Mouse (Mus musculus): ENCODE measurements at regions not wholly inside any gene's neighbourhood (a gene's known extent, or its start where the extent isn't known, plus 50 kb on each side); places are given as distances from the start of the nearest gene placed in this dataset.

DNA sequence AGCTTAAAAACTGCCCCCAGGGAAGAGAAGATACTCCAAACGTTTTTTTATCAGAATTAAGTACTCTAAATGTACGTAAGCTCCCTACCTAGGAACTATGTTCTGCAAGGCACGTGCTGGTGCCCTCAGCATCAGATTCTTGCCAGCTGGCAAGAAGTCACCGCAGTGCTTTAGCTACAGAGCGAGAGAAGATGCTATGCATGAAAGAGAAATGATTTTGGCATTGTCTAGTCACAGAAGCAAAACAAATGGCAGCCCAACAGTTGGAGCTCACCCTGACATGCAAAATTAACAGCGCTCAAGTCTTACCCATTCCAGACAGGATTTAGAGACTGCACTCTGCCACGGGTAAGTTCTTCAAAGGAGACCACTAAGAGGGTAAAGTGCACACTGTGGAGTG lies 311.5 kb downstream of the Glrx3 start:
- 77% methylated on average over 7 of the region's 7 CpGs for WGBS
- ATAC-seq (ENCODE audit: insufficient number of reproducible peaks, insufficient read depth, low FRiP score, low read depth): no peak
- Histone ChIP-seq H3K9ac (ENCODE audit: low read length) (no peak overlapping the region), H3K4me2 (ENCODE audit: low read length) (no peak overlapping the region), H3K27ac (replicated peaks in 1 of 2; ENCODE audit: control insufficient read depth in 1 of 2, insufficient read depth in 1 of 2, low read depth in 2 of 2, low read length in 2 of 2) (no peak overlapping the region), H3K9me3 (ENCODE audit: control insufficient read depth, low read length) (no peaks in the 10 kb centered on the region), H3K4me3 (ENCODE audit: control insufficient read depth in 1 of 2, insufficient read depth in 1 of 2, low read depth in 1 of 2, low read length in 2 of 2) (no peak overlapping the region), H3K36me3 (ENCODE audit: control insufficient read depth, insufficient read depth, low read length) (no peaks in the 10 kb centered on the region), H3K27me3 (ENCODE audit: control insufficient read depth, insufficient read depth, low read length) (0 out of 2 replicates have a peak, but pooled peaks cover under 1% of the 10 kb centered on the region), H3K4me1 (ENCODE audit: control insufficient read depth in 2 of 2, insufficient read depth in 2 of 2, low read length in 2 of 2) (no peaks in the 10 kb centered on the region)

DNA sequence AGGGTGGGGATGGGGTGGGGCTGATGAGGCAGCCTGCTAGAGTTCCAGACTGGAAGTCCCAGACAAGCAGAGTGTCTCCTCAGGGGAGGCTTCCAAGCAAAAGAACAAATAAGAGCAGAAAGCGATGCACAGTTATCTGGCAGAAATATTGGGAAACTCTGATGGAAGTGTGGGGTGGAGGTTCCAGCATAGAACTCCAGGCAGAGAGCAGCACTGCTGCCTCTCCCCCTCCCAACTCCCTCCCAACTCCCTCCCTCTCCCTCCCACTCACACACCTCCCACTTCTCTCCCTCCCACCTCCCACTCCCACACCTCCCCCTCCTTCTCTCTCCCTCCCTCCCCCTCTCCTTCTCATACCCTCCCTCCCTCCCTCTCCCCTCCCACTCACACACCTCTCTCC lies 313.3 kb downstream of the Glrx3 start:
- 61% methylated on average over 1 of the region's 1 CpGs for WGBS
- Histone ChIP-seq H3K9ac (ENCODE audit: low read length) (no peak overlapping the region), H3K4me1 (ENCODE audit: control insufficient read depth in 2 of 2, insufficient read depth in 2 of 2, low read length in 2 of 2) (no peaks in the 10 kb centered on the region), H3K27me3 (ENCODE audit: control insufficient read depth, insufficient read depth, low read length) (no peaks in the 10 kb centered on the region), H3K27ac (replicated peaks in 1 of 2; ENCODE audit: control insufficient read depth in 1 of 2, insufficient read depth in 1 of 2, low read depth in 2 of 2, low read length in 2 of 2) (no peak overlapping the region), H3K9me3 (ENCODE audit: control insufficient read depth, low read length) (no peaks in the 10 kb centered on the region), H3K4me2 (ENCODE audit: low read length) (no peak overlapping the region), H3K36me3 (ENCODE audit: control insufficient read depth, insufficient read depth, low read length) (no peaks in the 10 kb centered on the region), H3K4me3 (ENCODE audit: control insufficient read depth in 1 of 2, insufficient read depth in 1 of 2, low read depth in 1 of 2, low read length in 2 of 2) (no peak overlapping the region)
- ATAC-seq (ENCODE audit: insufficient number of reproducible peaks, insufficient read depth, low FRiP score, low read depth): no peak

DNA sequence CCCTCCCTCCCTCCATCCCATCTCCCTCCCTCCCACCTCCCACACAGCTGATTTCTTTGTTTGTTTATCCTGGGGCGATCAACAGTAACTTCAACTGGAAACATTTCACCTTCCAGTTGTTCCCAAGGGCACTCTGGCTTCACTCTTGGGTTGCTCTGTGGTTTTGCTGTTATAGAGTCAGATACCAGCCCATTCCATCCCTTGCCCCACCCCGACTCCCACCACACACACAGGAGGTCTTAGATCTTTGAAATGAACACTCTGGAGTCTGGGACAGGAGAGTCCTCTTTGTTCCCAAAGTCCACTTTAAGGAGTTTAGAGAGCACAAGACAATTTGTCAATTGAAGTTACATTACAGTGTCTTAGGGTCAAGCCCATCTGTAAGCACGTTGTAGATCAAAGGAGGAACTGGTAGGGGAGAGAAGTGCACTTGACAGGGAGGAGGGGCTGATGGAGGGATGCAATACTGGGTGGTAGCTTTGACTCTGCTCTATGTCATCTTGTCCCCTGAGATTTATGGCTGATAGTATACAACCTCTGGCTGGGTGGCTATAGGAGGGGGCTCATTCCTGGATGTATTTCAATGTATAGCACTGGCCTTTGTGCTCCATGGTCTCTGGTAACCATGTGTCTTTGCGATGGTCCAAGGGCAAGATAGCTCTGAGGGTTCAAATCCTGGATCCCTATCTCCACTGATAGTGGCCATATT lies 313.9 kb downstream of the Glrx3 start:
- 38% methylated on average over 4 of the region's 4 CpGs for WGBS
- Histone ChIP-seq H3K4me1 (ENCODE audit: control insufficient read depth in 2 of 2, insufficient read depth in 2 of 2, low read length in 2 of 2) (no peaks in the 10 kb centered on the region), H3K9ac (ENCODE audit: low read length) (no peak overlapping the region), H3K4me2 (ENCODE audit: low read length) (no peak overlapping the region), H3K9me3 (ENCODE audit: control insufficient read depth, low read length) (no peaks in the 10 kb centered on the region), H3K27me3 (ENCODE audit: control insufficient read depth, insufficient read depth, low read length) (no peaks in the 10 kb centered on the region), H3K4me3 (ENCODE audit: control insufficient read depth in 1 of 2, insufficient read depth in 1 of 2, low read depth in 1 of 2, low read length in 2 of 2) (no peak overlapping the region), H3K27ac (replicated peaks in 1 of 2; ENCODE audit: control insufficient read depth in 1 of 2, insufficient read depth in 1 of 2, low read depth in 2 of 2, low read length in 2 of 2) (no peak overlapping the region), H3K36me3 (ENCODE audit: control insufficient read depth, insufficient read depth, low read length) (no peaks in the 10 kb centered on the region)
- ATAC-seq (ENCODE audit: insufficient number of reproducible peaks, insufficient read depth, low FRiP score, low read depth): no peak

DNA sequence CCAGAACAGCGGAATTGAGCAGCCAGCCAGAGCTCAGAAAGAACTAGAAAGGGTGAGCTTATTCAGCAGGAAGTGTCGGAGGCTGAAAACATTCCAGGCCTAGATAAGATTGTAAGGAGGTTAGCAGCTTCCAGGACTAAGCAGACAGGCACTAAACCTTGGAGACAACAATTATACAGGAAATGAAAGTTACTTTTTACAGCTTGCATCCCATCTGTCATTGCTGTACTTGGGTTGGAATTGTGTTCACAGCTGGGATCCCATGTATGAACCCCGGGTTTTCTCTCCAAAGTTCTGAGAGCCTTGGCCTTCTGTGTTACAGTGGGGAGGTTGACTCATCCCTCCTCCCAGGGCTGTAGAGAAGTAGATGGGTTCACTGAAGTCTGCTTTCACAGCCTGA lies 328.5 kb downstream of the Glrx3 start:
- Histone ChIP-seq H3K4me2 (ENCODE audit: low read length) (no peak overlapping the region), H3K4me1 (ENCODE audit: control insufficient read depth in 2 of 2, insufficient read depth in 2 of 2, low read length in 2 of 2) (no peaks in the 10 kb centered on the region), H3K9ac (ENCODE audit: low read length) (no peak overlapping the region), H3K27me3 (ENCODE audit: control insufficient read depth, insufficient read depth, low read length) (no peaks in the 10 kb centered on the region), H3K36me3 (ENCODE audit: control insufficient read depth, insufficient read depth, low read length) (no peaks in the 10 kb centered on the region), H3K27ac (replicated peaks in 1 of 2; ENCODE audit: control insufficient read depth in 1 of 2, insufficient read depth in 1 of 2, low read depth in 2 of 2, low read length in 2 of 2) (peak overlapping the region; percentile 31 to 43; a peak in 2 of 4 replicates), H3K9me3 (ENCODE audit: control insufficient read depth, low read length) (no peaks in the 10 kb centered on the region), H3K4me3 (ENCODE audit: control insufficient read depth in 1 of 2, insufficient read depth in 1 of 2, low read depth in 1 of 2, low read length in 2 of 2) (no peak overlapping the region)
- no peak for ATAC-seq (ENCODE audit: insufficient number of reproducible peaks, insufficient read depth, low FRiP score, low read depth)
- 21% methylated on average over 3 of the region's 3 CpGs for WGBS

DNA sequence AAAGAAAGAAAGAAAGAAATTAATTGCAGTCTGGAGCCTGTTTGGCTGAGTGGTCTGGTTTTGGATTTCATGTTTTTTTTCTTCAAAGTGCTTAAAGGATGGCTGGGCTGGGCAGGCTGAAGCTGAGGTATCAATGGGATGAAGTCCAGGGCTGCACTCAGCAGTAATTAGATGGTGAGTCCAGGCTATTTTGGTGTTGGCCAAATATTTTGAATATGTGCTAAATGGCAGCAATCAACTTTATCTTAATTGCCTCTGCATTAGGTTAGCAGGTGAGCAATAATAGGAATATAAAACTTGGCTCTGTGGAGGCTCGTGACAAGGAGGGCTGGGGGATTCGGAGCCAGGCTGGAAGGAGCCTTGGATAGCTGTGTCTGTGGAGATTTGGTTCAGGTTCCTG lies 329.3 kb downstream of the Glrx3 start:
- WGBS: 54% methylated on average over 2 of the region's 2 CpGs
- Histone ChIP-seq H3K4me3 (ENCODE audit: control insufficient read depth in 1 of 2, insufficient read depth in 1 of 2, low read depth in 1 of 2, low read length in 2 of 2) (no peak overlapping the region), H3K36me3 (ENCODE audit: control insufficient read depth, insufficient read depth, low read length) (no peaks in the 10 kb centered on the region), H3K9me3 (ENCODE audit: control insufficient read depth, low read length) (no peaks in the 10 kb centered on the region), H3K27ac (replicated peaks in 1 of 2; ENCODE audit: control insufficient read depth in 1 of 2, insufficient read depth in 1 of 2, low read depth in 2 of 2, low read length in 2 of 2) (no peak overlapping the region), H3K27me3 (ENCODE audit: control insufficient read depth, insufficient read depth, low read length) (no peaks in the 10 kb centered on the region), H3K9ac (ENCODE audit: low read length) (no peak overlapping the region), H3K4me1 (ENCODE audit: control insufficient read depth in 2 of 2, insufficient read depth in 2 of 2, low read length in 2 of 2) (no peaks in the 10 kb centered on the region), H3K4me2 (ENCODE audit: low read length) (no peak overlapping the region)
- ATAC-seq (ENCODE audit: insufficient number of reproducible peaks, insufficient read depth, low FRiP score, low read depth): no peak

DNA sequence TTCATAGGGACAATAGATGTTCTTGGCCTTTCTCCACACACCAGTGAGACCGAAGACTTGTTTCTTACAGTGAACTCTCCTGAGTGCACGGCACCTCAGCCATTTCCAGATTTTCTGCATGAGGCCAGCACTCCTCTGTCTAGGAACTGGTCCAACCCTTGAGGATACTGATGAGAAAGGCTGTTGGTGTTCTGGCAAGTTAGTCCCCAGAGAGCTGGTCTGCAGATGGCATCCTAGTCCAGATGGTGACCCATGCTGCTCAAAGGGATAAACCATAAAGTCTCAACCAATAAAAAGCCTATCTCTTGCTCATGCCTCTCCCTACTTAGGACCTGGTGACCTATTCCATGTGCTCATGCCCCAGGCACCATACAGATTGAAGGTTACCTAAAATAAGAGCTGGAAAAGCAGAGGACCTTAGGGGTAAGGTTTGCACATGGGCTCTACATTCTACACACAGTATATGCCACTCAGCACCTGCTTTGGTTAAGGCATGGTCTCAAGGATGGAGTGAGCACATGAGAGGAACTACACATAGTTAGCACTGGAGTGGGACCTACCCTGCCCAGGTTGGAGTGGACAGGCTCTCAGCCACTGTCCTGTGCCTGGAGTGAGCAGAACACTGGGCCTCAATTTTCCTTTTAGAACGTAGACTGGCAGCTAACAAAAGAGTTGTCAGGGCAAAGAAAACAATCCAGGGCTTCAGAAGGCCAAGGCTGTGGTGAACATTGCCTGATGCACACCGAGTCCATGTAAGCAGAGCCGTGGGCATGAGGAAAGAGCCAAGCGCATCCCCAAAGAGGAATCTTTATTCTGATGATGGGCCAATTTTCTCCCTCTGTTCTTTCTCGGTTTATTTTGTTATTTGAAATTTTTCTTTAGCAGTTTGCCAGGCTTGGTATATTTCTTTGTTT lies 335.9 kb downstream of the Glrx3 start:
- no peaks in the 10 kb centered on the region for H3K4me1 ChIP-seq (ENCODE audit: control insufficient read depth in 2 of 2, insufficient read depth in 2 of 2, low read length in 2 of 2)
- H3K9ac ChIP-seq (ENCODE audit: low read length): no peak overlapping the region
- H3K27me3 ChIP-seq (ENCODE audit: control insufficient read depth, insufficient read depth, low read length): no peaks in the 10 kb centered on the region
- H3K4me2 ChIP-seq (ENCODE audit: low read length): no peak overlapping the region
- no peaks in the 10 kb centered on the region for H3K9me3 ChIP-seq (ENCODE audit: control insufficient read depth, low read length)
- no peaks in the 10 kb centered on the region for H3K36me3 ChIP-seq (ENCODE audit: control insufficient read depth, insufficient read depth, low read length)
- H3K27ac ChIP-seq (replicated peaks in 1 of 2; ENCODE audit: control insufficient read depth in 1 of 2, insufficient read depth in 1 of 2, low read depth in 2 of 2, low read length in 2 of 2): no peak overlapping the region
- no peak overlapping the region for H3K4me3 ChIP-seq (ENCODE audit: control insufficient read depth in 1 of 2, insufficient read depth in 1 of 2, low read depth in 1 of 2, low read length in 2 of 2)
- no peak for ATAC-seq (ENCODE audit: insufficient number of reproducible peaks, insufficient read depth, low FRiP score, low read depth)
- 79% methylated on average over 7 of the region's 7 CpGs for WGBS

DNA sequence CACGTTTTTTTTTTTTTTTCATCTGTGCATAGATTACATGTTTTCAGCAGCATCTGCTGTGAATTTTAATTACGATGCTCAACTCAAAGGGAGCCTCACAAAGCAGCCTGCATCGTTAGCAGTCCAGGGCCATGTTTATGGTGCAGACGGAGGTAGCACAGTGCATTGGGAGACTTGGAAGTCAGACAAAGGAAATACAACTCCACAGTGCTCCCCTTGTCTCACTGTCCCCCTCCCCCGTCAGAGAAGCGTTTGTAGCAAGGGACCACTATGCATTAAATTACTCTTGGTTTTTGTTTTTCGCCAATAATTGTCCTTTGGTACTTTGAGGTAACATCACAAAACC lies 336.5 kb downstream of the Glrx3 start:
- H3K9ac ChIP-seq (ENCODE audit: low read length): no peak overlapping the region
- no peak overlapping the region for H3K4me2 ChIP-seq (ENCODE audit: low read length)
- H3K27me3 ChIP-seq (ENCODE audit: control insufficient read depth, insufficient read depth, low read length): no peaks in the 10 kb centered on the region
- no peaks in the 10 kb centered on the region for H3K9me3 ChIP-seq (ENCODE audit: control insufficient read depth, low read length)
- no peaks in the 10 kb centered on the region for H3K36me3 ChIP-seq (ENCODE audit: control insufficient read depth, insufficient read depth, low read length)
- H3K27ac ChIP-seq (replicated peaks in 1 of 2; ENCODE audit: control insufficient read depth in 1 of 2, insufficient read depth in 1 of 2, low read depth in 2 of 2, low read length in 2 of 2): no peak overlapping the region
- no peak for ATAC-seq (ENCODE audit: insufficient number of reproducible peaks, insufficient read depth, low FRiP score, low read depth)
- WGBS: 69% methylated on average over 7 of the region's 7 CpGs
- no peaks in the 10 kb centered on the region for H3K4me1 ChIP-seq (ENCODE audit: control insufficient read depth in 2 of 2, insufficient read depth in 2 of 2, low read length in 2 of 2)
- H3K4me3 ChIP-seq (ENCODE audit: control insufficient read depth in 1 of 2, insufficient read depth in 1 of 2, low read depth in 1 of 2, low read length in 2 of 2): no peak overlapping the region

All from heart, embryonic 14.5 days (tissue).